Mouse (Mus musculus) C2C12 (cell line): Measurements from ENCODE around the gene Cachd1.

ENCODE experiments used
- CTCF ChIP-seq: IDR thresholded peaks from one replicate; pipeline ENCODE4 v1.5.1; 2011; ENCODE audit not compliant: control insufficient read depth, insufficient read depth, insufficient read length
- MYOG ChIP-seq: IDR thresholded peaks from one replicate; pipeline ENCODE4 v1.6.1; 2011; ENCODE audit not compliant: control insufficient read depth, insufficient read length; ENCODE audit errors: extremely low read depth

GRCm38 (mm10) chr4:100756499-100756898, 20.0 kb upstream of the Cachd1 start:
- TF ChIP-seq CTCF (no peak), MYOG (no peak)
